Mouse (Mus musculus) liver, embryonic 12.5 days (tissue): Measurements from ENCODE around the gene Guca2a. TPM values are rescaled to one million over a fixed set of nuclear protein-coding genes. Genes with fewer than 3 reads are reported as not detected.

Experiments
- ATAC-seq: fragments of 200-750 bp; cut with Nextera tagmentation; 2 replicates; pipeline ENCODE4 v1.8.0; 2017; ENCODE audit warnings: moderate number of reproducible peaks, mild to moderate bottlenecking, moderate library complexity
- H3K27ac ChIP-seq: fragments of 300-500 bp; sonication (generic); 2 replicates; pipeline ENCODE4 v1.5.1; 2016; ENCODE audit warnings: mild to moderate bottlenecking
- H3K27me3 ChIP-seq: fragments of 300-500 bp; sonication (generic); replicated peaks from 2 replicates; pipeline ENCODE4 v1.6.1; 2016; ENCODE audit warnings: mild to moderate bottlenecking, moderate library complexity
- H3K36me3 ChIP-seq: fragments of 300-500 bp; sonication (generic); 2 replicates; pipeline ENCODE4 v1.6.1; 2016; ENCODE audit warnings: mild to moderate bottlenecking, moderate library complexity
- H3K4me1 ChIP-seq: fragments of 300-500 bp; sonication (generic); 2 replicates; pipeline ENCODE4 v1.6.1; 2016
- H3K4me2 ChIP-seq: fragments of 300-500 bp; sonication (generic); 2 replicates; pipeline ENCODE4 v1.6.1; 2016; ENCODE audit warnings: mild to moderate bottlenecking, moderate library complexity
- H3K4me3 ChIP-seq: fragments of 300-500 bp; sonication (generic); 2 replicates; pipeline ENCODE4 v1.5.1; 2016; ENCODE audit warnings: mild to moderate bottlenecking, moderate library complexity
- H3K9ac ChIP-seq: fragments of 300-500 bp; sonication (generic); 2 replicates; pipeline ENCODE4 v1.6.1; 2016; ENCODE audit warnings: mild to moderate bottlenecking, moderate library complexity
- H3K9me3 ChIP-seq: fragments of 300-500 bp; sonication (generic); replicated peaks from 2 replicates; pipeline ENCODE4 v1.6.1; 2016; ENCODE audit warnings: mild to moderate bottlenecking, moderate library complexity
- WGBS: fragments of 180-500 bp; shearing (Covaris S2); methylation state at CpG from one replicate; pipeline ENCODE4 v1.1.7; 2016; ENCODE audit not compliant: insufficient replicate concordance; 5-methylcytosine and 5-hydroxymethylcytosine counted together
- polyA plus RNA-seq: library from polyadenylated mRNA; unstranded; fragments of >200 nt; fragmentation: Nextera tagmentation; extraction: Ambion mirVana; gene quantifications from 2 replicates; pipeline ENCODE4 v1.2.1, GENCODE M21; 2016

Guca2a gene
- polyA plus RNA-seq, 1 experiment from 2014 or later = not detected

DNA sequence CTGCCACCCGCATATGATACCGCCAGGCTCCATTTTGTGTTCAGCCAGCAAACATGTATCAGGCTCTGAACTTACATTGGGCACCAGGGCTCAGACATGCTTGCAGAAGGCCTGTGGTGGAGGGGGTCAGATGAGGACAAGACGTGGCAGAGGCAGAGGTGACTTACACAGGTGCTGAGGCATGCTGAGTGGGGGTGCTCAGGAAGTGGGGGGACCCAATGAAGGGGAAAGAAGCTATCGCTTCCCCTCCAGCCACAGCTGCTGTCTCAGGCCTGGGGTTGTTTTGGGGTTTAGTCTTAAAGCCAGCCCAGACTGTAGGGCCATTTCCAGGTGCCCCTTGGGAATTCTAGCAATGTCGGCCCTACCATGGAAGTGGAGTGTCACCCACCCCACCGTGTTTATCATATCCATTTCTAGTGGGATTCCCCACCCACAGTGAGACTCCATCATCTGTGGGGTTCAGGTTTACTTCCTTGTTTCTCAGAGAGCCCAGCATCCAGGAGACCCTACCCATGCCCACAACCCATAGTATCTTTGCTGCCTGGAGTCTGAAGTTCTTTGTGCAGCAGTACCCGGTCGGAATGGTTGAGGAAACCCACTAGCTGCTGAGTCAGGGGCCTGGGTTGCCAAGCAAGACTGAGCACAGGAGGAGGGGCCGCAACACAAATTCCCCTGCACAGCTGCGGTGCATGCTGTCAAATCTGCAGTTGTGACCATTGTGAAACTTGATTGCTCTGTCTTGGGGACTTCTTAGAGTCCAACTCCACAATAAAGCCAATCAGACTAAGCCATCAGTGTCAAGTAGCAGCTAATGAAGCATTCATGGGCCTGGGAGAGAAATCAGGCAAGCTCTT, 32.1 kb downstream of the Guca2a start:
- Histone ChIP-seq H3K36me3 (no peaks in the 10 kb centered on the region), H3K9me3 (no peaks in the 10 kb centered on the region), H3K27me3 (0 out of 2 replicates have a peak, but pooled peaks cover 5% of the 10 kb centered on the region), H3K4me2 (no peak overlapping the region), H3K9ac (no peak overlapping the region), H3K4me3 (no peak overlapping the region), H3K4me1 (no peaks in the 10 kb centered on the region), H3K27ac (no peak overlapping the region)
- 63% methylated on average over 10 of the region's 10 CpGs for WGBS
- ATAC-seq = no peak

DNA sequence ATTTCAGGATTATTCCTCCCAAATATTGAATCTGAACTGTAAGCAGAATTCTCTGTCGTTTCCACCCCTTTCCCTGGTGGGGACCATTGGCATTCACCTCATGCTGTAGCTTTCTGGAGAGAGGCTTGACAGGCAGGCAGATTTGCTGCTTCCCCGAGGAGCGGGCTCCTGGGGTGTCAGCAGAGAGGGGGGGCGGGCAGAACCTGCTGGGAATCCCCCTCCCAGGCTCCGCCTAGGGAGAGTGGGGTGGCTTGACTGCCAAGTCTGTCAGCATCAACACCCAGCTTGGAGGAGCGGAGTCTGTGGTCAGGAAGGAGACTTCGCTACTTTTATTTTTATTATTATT, 32.7 kb downstream of the Guca2a start:
- Histone ChIP-seq H3K27me3 (0 out of 2 replicates have a peak, but pooled peaks cover 5% of the 10 kb centered on the region), H3K4me3 (no peak overlapping the region), H3K4me2 (no peak overlapping the region), H3K4me1 (no peaks in the 10 kb centered on the region), H3K9ac (no peak overlapping the region), H3K9me3 (no peaks in the 10 kb centered on the region), H3K36me3 (no peaks in the 10 kb centered on the region), H3K27ac (no peak overlapping the region)
- 43% methylated on average over 7 of the region's 7 CpGs for WGBS
- no peak for ATAC-seq

DNA sequence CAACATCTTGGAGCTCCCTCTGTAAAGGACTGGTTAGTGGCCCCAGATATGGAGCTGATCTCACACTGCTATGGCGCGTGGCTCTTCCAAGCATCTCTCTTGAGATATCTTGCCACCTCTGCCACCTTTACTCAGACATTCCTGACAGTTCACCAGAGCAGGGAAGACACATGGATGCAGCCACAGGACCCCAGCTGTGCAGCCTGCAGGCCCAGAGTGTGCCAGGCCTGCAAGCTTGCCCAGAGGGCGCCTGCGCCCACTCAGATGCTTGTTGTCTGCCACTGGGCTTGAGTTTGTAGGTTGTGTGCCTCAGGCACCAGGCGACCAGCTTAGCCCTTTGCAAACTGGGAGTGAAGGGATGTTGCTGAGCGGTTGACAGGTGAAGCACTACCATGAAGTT, 33.2 kb downstream of the Guca2a start:
- no peak overlapping the region for H3K27ac ChIP-seq
- no peak overlapping the region for H3K4me3 ChIP-seq
- ATAC-seq = no peak
- 0 out of 2 replicates have a peak, but pooled peaks cover 2% of the 10 kb centered on the region for H3K27me3 ChIP-seq
- 71% methylated on average over 6 of the region's 6 CpGs for WGBS
- no peak overlapping the region for H3K9ac ChIP-seq
- H3K4me2 ChIP-seq = no peak overlapping the region
- no peaks in the 10 kb centered on the region for H3K4me1 ChIP-seq
- H3K9me3 ChIP-seq = no peaks in the 10 kb centered on the region
- no peaks in the 10 kb centered on the region for H3K36me3 ChIP-seq

DNA sequence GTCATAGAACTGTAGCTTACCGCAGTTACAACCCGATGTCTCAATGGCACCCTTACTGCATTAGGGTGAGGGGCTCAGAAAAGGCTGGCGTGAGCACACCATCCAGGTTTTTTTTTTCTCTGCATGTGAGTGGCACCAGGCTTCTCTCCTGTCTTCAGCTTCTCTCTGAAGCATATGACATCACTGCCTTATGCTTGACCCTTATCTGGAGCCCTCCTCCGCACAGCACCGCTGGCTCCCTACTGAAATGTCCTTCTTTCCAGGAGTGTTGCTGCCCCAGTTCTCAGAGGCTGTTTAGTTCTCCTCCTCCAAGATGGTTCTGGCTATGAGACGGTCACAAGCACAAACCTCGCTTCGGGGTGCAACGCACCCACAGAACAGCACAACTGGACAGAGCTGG, 33.7 kb downstream of the Guca2a start:
- Histone ChIP-seq H3K4me3 (no peak overlapping the region), H3K27ac (no peak overlapping the region), H3K27me3 (0 out of 2 replicates have a peak, but pooled peaks cover 2% of the 10 kb centered on the region), H3K9ac (no peak overlapping the region), H3K4me1 (no peaks in the 10 kb centered on the region), H3K36me3 (no peaks in the 10 kb centered on the region), H3K4me2 (no peak overlapping the region), H3K9me3 (no peaks in the 10 kb centered on the region)
- ATAC-seq = no peak
- 71% methylated on average over 9 of the region's 9 CpGs for WGBS

DNA sequence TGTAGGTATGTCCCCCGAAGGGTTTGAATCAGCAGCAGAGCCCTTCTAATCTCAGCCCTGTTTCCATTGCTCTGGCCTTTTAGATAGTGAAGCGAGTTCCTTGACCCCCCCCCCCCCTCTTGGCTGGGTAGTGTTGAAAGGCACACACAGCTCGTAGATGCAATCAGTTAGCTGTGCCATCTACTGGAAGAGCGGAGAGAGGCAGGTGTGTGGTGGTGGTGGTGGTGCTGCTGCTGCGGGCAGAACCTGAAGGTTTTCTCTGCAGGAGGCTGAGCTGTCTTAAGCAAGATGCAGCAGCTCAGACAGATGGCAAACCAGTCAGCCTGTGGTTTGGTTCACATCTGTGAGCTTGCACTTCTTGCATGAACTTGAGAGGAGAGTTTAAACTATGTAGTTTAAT, 35.2 kb downstream of the Guca2a start:
- Histone ChIP-seq H3K4me3 (no peak overlapping the region), H3K27me3 (peaks cover 2% of the 10 kb centered on the region; the same call in 1 of the 2 replicates), H3K9ac (no peak overlapping the region), H3K36me3 (no peaks in the 10 kb centered on the region), H3K4me1 (no peaks in the 10 kb centered on the region), H3K4me2 (no peak overlapping the region), H3K27ac (no peak overlapping the region), H3K9me3 (no peaks in the 10 kb centered on the region)
- WGBS = 23% methylated on average over 5 of the region's 5 CpGs
- ATAC-seq = no peak

DNA sequence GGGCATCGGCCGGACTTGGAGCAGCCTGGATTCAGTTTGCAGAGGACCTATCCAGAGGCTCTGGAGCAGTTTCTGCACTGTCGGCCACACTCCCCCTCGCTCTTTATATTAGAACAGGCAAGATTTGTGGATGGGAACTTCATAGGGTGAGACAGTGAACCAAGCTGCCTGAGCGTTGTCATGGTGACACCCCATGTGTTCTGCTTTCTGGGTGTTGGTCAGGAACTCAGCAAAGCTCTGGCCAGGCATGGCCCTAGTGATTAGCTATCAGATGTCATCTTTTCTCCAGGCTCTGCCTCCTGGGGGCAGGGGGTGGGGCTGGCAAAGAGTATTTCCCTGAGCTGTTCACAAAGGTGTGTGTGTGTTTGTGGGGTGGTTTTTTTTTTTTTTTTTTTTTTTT, 45.1 kb downstream of the Guca2a start:
- WGBS = 44% methylated on average over 5 of the region's 5 CpGs
- no peaks in the 10 kb centered on the region for H3K4me1 ChIP-seq
- no peaks in the 10 kb centered on the region for H3K27me3 ChIP-seq
- H3K4me3 ChIP-seq = no peak overlapping the region
- no peaks in the 10 kb centered on the region for H3K36me3 ChIP-seq
- no peaks in the 10 kb centered on the region for H3K9me3 ChIP-seq
- no peak overlapping the region for H3K9ac ChIP-seq
- H3K27ac ChIP-seq = no peak overlapping the region
- ATAC-seq = no peak
- H3K4me2 ChIP-seq = no peak overlapping the region

DNA sequence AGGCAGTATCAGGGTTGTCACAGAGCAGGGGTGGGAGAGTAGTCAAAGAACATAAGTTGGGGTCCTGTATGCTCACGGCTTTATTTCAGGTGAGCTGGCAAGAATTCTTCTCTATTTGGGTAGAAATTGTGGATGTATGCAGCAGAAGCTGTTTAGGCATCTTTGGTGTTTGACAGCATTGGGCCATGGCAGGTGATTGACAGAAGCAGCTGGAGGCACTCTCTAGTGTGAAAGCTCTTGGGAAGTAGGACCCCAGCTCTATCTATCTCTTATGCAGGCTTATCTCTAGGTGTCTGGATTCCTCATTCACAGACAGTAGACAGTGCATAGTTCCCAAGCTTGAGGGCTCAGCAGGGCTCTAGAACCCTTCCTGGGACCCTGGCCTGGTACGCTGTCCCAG, 48.2 kb downstream of the Guca2a start:
- Histone ChIP-seq H3K4me3 (no peak overlapping the region), H3K9ac (no peak overlapping the region), H3K27ac (no peak overlapping the region), H3K36me3 (no peaks in the 10 kb centered on the region), H3K4me2 (no peak overlapping the region), H3K9me3 (no peaks in the 10 kb centered on the region), H3K27me3 (no peaks in the 10 kb centered on the region), H3K4me1 (no peaks in the 10 kb centered on the region)
- WGBS = 68% methylated on average over 2 of the region's 2 CpGs
- no peak for ATAC-seq

Other genes starting within 250 kb of the Guca2a start
- 1.4 and 1.9 TPM in 2 replicates for gene Ccdc30, start 222.2 kb upstream of the Guca2a start, polyA plus RNA-seq
- gene Ppcs, start 215.3 kb upstream of the Guca2a start, polyA plus RNA-seq = 20.2 and 20.9 TPM in 2 replicates
- 0.16 and 0.23 TPM in 2 replicates for gene Zmynd12, start 214.9 kb upstream of the Guca2a start, polyA plus RNA-seq
- 0.04 and 0.08 TPM in 2 replicates for gene Rimkla, start 145.1 kb upstream of the Guca2a start, polyA plus RNA-seq
- 10.0 and 10.8 TPM in 2 replicates for gene Foxj3, start 100.7 kb upstream of the Guca2a start, polyA plus RNA-seq
- gene Frg2f1, start 98.2 kb upstream of the Guca2a start, polyA plus RNA-seq = 1.1 and 1.2 TPM in 2 replicates
- gene Guca2b, start 21.2 kb downstream of the Guca2a start, polyA plus RNA-seq = 0.29 TPM in 1 of 2 replicates, not detected in the other
- 2.2 and 2.9 TPM in 2 replicates for gene Hivep3, start 96.1 kb downstream of the Guca2a start, polyA plus RNA-seq